Mouse (Mus musculus) olfactory bulb, adult 2 months (tissue): ENCODE results near the gene Angptl6.

ENCODE experiments used
- CTCF ChIP-seq: fragments of 200-500 bp; IDR thresholded peaks from 2 replicates; pipeline ENCODE4 v1.5.1; 2012; ENCODE audit warnings: low read depth, mild to moderate bottlenecking, low read length, moderate library complexity; ENCODE audit not compliant: insufficient read depth
- POLR2A ChIP-seq: fragments of 200-500 bp; IDR thresholded peaks from 2 replicates; pipeline ENCODE4 v1.6.1; 2012; ENCODE audit warnings: mild to moderate bottlenecking, low read depth, low read length, moderate library complexity; ENCODE audit not compliant: insufficient read depth

DNA sequence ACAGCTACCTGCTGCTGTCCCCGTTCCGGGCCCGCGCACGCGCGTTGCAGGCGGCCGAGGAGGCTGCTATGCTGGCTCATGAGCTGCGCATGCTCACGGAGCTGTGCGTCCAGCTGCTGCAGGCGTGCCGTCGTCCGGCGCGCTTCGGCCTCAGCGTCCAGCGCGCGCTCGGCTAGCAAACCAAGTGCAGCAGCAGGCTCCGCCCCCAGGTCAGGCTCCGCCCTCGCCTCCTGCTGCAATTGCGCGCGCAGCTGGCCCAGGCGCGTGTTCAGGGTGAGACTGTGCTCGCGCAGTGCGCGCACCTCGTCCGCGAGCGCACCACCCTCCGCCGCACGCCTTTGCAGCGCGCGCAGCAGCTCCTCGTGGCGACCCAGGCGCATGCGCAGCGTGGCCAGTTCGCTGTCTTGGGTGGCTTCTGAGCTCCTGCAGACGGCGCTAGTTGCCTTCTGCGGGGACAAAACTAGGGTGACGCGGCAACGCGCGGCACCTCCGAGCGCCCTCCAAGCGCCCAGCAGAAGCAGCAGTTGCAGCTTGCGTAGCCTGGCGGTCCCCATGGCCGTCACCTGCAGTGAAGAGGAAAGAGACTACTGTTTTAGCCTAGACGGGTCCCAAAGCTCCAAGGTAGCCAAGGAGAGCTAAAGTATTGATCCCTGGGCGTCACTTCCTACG, 1.4 kb downstream of the Angptl6 start:
- TF ChIP-seq CTCF: no peak
- TF ChIP-seq POLR2A: peak; percentile 76
